Mouse (Mus musculus) forelimb bud, embryonic 11.5 days (tissue): ENCODE results near the gene Cyp21a1.
"Not testable (repeated sequence)": the region's sequence is repeated elsewhere in the genome, so short reads cannot be mapped to it uniquely, and the experiment has no call there.

ENCODE experiments used
- DNase-seq: peaks from one replicate; pipeline ENCODE4 v3.0.0-alpha.2; 2012; ENCODE audit warnings: low read depth, low spot score

Cyp21a1 gene

DNA sequence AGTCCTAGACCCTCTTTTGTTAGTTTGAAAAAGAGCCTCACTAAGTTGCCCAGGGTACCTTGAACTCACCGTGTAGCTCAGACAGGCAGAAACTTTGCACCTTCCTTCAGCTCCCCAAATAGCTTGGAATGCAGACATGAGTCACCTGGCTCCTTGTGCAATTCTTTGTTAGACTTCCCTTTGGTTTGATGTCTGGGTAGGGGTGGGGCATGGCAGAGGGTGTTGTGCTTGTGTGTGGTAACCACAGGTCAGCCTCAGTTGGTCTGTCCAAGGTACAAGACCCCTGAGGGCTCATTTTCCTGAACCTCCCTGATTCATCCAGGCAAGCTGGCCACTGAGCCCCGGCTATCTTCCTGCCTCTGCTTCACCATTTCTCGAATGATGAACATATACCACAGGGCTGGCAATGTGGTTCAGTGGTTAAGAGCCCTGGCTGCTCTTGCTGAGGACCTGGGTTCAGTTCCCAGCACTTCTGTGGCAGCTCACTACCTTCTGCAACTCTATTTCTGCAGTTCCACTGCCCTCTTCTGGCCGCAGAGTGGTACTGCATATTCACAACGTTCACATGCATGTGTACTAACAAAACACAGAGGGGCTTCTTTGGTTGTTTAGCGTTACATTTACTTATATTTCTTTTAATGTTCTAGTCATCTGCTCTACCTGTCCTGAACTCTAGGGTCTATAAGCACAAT, 656 bp upstream of the Cyp21a1 start:
- DNase-seq, result no peak

DNA sequence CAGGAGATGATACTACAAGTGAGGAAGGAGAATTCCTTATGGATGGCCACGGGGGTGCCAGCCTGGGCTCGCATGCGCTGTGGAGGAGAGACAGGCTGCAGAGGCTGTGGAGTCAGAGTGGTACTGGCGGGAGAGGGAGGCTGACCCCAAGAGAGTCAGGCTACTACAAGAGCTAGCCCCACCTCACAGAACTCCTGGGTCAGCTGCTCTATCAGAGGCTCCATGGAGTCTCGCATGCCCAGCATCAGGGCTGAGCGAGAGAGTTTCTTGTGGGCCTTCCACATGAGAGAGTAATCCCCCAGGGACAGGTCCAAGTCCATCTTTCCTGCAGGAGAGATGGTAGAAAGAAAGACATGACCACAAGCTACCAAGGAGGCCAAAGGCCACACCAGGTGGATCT, 994 bp downstream of the Cyp21a1 start:
- not testable (repeated sequence) for DNase-seq

DNA sequence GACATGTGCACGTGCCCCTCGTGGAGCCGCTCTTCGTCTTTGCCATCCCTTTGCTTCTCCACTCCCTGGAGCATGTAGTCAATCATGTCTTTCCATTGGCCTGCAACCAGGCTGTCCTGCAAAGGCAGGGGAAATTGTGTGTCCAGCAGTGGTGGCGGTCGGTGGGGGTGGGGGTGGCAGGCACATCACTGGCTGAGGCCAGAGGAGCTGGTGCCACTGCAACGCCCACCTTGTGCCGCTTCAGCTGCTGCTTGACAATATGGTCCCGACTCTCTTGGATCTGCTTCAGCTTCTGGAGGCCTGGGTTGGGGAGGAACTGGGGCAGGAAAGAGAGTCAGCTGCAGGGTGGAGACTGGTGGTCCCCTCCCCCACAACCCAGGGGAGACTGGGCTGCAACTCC, 1.6 kb downstream of the Cyp21a1 start:
- DNase-seq, result not testable (repeated sequence)

DNA sequence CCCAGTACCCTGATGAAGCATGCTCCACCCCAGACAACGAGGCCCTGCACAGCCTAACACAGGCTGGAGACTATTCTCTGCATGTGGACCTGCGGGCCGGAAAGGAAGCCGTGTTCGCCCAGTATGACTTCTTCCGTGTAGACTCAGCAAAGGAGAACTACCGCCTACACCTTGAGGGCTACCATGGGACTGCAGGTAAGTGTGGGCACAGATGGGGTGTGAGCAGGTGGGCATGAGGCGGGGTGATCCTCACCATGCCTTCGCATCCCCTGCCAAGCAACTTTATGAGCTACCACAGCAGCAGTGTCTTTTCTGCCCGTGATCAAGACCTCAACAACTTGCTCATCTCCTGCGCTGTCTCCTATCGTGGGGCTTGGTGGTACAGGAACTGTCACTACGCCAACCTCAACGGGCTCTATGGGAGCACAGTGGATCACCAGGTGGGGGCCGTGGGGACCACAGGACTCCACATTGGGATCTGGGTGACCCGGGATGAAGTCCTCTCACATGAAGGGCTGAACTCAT, 3.5 kb downstream of the Cyp21a1 start:
- not testable (repeated sequence) for DNase-seq

DNA sequence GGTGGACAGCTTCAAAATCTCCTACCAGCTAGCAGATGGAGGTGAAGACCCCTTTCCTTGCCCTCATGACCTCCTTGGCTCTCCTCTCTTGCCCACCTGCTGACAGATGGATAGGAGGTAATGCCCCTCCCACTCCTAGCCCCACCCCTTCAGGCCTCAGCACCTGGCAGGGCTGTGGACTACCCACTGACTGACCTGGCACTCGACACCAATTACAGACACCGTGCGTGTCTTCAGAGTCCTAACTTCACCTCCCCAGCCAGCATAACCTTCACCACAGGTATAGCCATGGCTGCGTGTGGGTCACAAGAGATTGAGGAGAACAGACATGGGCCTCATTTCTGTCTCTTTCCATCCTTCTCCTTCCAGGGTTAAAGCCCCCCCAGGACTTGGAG, 4.8 kb downstream of the Cyp21a1 start:
- no peak for DNase-seq

DNA sequence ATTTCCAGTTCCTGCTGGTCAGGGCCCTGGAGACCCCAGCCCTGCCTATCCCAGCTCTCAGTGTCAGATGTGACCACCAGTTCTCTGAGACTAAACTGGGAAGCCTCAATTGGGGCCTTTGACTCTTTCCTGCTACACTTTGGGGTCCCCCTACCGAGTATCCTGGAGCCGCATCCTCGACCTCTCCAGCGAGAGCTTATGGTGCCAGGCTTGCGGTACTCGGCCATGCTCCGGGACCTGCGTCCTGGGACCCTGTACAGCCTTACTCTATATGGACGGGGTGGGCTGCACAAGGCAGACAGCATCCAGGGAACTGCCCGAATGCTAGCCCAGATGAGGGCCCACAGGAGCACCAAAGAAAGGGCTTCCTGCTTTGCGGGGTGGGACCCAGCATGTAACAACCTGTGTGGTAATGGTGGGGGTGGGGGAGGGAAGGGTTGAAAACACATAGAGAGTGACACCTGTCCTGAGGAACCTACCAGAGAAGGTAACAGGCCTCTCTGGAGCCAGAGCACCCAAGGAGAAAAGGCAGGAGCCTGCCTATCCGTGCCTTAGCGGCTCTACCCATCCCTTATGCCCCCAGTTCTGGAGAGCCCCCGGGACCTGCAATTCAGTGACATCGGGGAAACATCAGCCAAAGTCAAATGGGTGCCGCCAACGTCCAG, 5.4 kb downstream of the Cyp21a1 start:
- no peak for DNase-seq

DNA sequence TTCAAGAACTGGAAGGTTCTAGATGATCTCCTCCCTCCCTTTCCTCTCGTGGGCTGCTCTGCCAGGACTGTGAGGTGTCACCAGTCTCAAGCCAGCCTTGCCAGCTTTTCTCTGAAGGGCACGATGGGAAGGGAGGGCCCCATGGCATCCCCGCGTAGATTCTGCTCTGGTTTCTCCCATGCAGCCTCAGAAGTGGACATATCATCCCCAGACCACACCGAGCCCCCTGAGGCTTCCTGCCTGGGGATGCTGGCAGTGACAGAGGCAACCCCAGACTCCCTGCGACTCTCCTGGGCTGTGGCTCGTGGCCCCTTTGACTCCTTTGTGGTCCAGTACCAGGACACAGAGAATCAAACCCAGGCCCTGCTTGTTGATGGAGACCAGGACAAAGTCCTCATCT, 6.3 kb downstream of the Cyp21a1 start:
- DNase-seq, result not testable (repeated sequence)

DNA sequence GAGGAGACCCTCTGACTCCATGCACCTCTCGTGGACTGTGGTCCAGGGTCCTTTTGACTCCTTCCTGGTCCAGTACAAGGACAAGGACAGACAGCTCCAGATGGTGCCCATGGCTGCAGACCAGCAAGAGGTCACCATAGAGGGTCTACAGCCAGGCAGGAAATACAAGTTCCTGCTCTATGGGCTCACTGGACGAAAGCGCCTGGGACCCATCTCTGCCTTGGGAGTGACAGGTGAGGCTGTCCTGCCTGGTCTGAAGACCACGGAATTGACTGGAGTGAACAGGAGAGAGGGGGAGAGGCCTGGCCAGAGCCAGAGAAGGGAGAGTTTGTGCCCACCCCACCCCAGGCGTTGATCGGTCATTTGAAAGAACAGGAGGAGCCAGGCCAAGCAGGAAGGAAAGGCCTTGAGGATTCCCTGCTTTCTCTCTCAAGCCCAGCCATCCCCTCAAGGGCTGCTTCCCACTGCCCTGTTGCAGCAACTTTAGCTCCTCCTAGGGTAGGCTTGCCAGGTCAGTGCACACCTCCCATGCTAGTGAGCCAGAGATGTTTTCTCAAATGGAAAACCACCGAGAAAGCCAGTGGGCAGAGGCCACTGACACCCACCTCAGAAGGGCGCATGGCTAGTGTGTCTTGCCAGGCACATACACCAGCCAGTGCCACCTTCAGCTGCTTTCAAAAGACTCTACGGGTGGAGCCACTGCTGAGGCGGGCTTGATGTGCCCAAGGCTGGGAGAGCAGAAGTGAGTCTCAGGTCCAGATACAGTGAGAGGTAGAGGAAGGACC, 7.0 kb downstream of the Cyp21a1 start:
- not testable (repeated sequence) for DNase-seq

DNA sequence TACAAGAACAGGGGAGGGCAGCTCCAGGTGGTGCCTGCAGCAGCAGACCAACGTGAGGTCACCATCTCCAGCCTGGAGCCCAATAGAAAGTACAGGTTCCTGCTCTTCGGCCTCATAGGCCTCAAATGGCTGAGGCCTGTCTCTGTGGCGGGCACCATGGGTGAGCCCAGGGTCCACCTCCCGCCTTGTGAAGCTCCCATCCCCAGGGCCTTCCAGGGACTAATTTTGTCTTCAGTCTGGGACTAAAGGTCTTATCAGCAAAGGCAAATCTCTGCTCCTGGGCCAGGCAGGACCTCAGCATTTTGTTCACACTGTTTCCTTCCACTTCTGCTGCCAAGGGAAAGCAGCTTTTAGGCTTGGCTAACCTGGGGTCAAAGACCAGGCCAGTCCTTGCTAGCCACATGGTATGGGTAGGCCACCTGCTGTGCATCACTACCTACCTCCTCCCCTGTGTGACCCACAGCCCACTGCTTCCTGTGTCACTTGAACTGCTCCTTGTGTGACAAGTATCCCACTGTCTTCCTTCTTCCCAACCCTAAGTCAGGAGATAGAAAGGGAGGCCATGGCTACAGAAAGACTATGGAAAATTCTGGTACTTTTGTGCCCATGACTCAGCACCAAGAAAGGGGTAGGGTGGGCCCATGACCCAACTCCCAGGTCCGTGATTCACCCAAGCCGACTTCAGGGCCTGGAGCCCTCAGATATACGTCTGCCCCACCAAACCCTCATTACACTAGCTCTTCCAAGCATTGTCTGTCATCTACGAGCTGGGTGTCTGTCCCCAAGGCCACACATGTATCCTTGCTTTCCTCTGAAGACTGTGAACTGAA, 7.8 kb downstream of the Cyp21a1 start:
- DNase-seq, result no peak

DNA sequence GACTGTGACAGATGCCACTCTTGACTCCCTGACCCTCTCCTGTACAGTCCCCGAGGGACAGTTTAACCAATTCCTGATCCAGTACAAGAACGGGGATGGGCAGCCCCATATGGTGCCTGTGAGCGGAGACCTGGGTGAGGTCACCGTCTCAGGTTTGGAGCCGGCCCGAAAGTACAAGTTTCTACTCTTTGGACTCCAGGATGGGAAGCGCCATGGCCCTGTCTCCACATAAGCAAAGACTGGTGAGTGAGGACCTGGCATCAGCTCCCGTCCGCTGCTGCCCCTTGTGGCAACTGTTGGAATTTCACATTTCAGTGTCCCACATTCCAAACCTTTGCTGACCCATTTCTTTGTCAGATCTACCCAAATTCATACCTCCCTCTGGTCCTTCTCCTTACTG, 8.7 kb downstream of the Cyp21a1 start:
- DNase-seq, result no peak

DNA sequence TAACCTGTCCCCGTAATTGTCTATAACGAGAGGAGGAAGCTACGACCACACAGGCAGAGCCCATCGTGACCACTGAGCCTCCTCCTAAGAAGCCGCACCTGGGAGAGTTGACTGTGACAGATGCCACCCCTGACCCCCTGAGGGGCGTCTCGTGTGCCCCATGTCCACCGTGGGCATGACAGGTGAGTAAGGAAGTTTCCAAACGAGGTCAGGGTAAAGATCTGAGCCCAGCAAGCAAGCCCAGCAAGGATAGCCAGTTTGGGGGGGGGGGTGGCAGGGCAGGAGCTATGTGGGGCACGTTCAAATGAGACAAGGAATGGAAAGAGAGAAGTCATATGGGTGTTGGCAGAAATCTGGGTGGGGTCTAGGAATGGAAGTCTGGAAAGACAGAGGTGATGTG, 9.3 kb downstream of the Cyp21a1 start:
- no peak for DNase-seq

DNA sequence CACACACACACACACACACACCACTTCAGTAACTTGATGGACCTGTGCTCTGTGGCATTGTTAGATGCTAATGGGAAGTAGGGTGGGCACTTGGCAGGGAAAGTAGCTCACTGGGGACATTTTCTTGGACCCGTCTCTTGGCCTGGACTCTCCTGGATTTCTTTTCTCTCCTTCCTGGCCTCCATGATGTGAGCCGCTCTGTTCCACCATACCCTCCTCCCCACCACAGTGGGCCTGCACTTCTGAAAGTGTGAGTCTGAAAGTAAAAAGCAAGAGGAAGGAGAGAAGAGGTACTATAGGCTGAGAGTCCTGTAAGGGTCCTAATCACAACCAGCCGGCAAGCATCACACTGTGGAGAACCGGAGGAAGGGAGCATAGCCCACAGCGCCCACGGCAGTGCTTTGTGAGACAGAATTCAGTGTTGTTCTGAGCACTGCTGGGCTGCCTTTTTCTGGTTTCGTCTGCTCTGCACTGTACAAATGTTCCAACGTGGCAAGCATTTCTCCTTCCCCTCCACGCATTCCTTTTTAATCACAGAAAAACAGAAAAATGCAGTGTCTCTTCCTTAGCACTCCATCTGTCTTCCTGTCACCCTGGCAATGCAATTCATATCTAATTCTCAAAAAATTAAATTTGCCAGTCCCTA, 26.6 kb downstream of the Cyp21a1 start:
- no peak for DNase-seq

DNA sequence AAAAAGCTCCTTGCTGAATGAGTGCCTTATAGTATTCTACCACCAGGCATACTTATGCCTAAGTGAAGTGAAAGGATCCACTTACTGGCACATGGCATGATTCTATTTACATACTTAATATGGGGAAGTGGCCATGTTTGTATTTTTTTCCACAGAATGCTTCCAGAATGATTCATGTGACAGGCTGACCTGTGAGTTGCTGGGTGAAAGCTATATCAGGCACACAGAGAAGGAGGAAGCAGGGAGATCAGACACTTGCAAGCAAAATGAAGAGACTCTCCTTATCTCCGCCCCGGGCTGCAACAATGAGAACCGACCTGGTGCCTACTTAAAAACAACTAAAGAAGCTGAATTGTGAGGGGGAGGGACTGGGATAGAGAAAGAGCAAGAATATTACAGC, 42.9 kb downstream of the Cyp21a1 start:
- DNase-seq, result no peak
